Mouse (Mus musculus) CD4-positive, CD25-positive, alpha-beta regulatory T cell, adult 4 months (primary cell): Measurements from ENCODE around the gene Homez. TPM values are rescaled to one million over a fixed set of nuclear protein-coding genes. Genes with fewer than 3 reads are reported as not detected.

Source experiments
- polyA plus RNA-seq, 2 experiments: library from polyadenylated mRNA; unstranded; fragments of 100-300 nt; shearing (Covaris generic); gene quantifications; one replicate each; pipeline ENCODE4 v1.2.1; 2017

Gene Homez
- polyA plus RNA-seq, 2 experiments from 2014 or later: 3.4 to 7.6 TPM

Other genes with a start within 250 kb of the Homez start
- gene Psmb11, start 249.5 kb downstream of the Homez start, polyA plus RNA-seq: not detected
- gene Gm17606, start 230.0 kb downstream of the Homez start, polyA plus RNA-seq: not detected
- gene Cdh24, start 229.6 kb downstream of the Homez start, polyA plus RNA-seq: under 1 TPM; 0.15 to 0.16 TPM
- gene 1700123O20Rik, start 184.7 kb downstream of the Homez start, polyA plus RNA-seq: 100 to 1,000 TPM in 1 of 2 experiments, 10 to 100 TPM in 1; 98.9 to 105 TPM
- 100 to 1,000 TPM; 151 to 179 TPM for gene Acin1, start 184.0 kb downstream of the Homez start, polyA plus RNA-seq
- not detected for gene Gm29776, start 172.1 kb downstream of the Homez start, polyA plus RNA-seq
- not detected for gene Cebpe, start 158.8 kb downstream of the Homez start, polyA plus RNA-seq
- under 1 TPM in 1 of 2 experiments, not detected in 1; 0.14 TPM for gene Slc7a8, start 89.0 kb downstream of the Homez start, polyA plus RNA-seq
- not detected for gene Rnf212b, start 56.8 kb downstream of the Homez start, polyA plus RNA-seq
- gene Ppp1r3e, start 6.6 kb upstream of the Homez start, polyA plus RNA-seq: 1 to 10 TPM in 1 of 2 experiments, not detected in 1; 1.1 TPM
- 1 to 10 TPM; 1.3 to 2.7 TPM for gene Bcl2l2, start 12.4 kb upstream of the Homez start, polyA plus RNA-seq
- gene Gm20521, start 12.5 kb upstream of the Homez start, polyA plus RNA-seq: not detected
- 10 to 100 TPM; 19.6 to 33.9 TPM for gene Pabpn1, start 21.5 kb upstream of the Homez start, polyA plus RNA-seq
- 1 to 10 TPM in 1 of 2 experiments, under 1 TPM in 1; 0.71 to 1.1 TPM for gene Slc22a17, start 42.2 kb upstream of the Homez start, polyA plus RNA-seq
- not detected for gene Efs, start 55.2 kb upstream of the Homez start, polyA plus RNA-seq
- not detected for gene Il25, start 61.7 kb upstream of the Homez start, polyA plus RNA-seq
- not detected for gene Cmtm5, start 65.3 kb upstream of the Homez start, polyA plus RNA-seq
- gene Myh6, start 96.0 kb upstream of the Homez start, polyA plus RNA-seq: not detected
- not detected for gene Gm17428, start 106.0 kb upstream of the Homez start, polyA plus RNA-seq
- not detected for gene Myh7, start 123.7 kb upstream of the Homez start, polyA plus RNA-seq
- gene Ngdn, start 144.5 kb upstream of the Homez start, polyA plus RNA-seq: 100 to 1,000 TPM; 181 to 192 TPM
- 1 to 10 TPM; 4.2 to 4.6 TPM for gene Zfhx2, start 221.4 kb upstream of the Homez start, polyA plus RNA-seq
- gene Thtpa, start 223.8 kb upstream of the Homez start, polyA plus RNA-seq: 10 to 100 TPM; 11.6 to 17.9 TPM
- 100 to 1,000 TPM; 110 to 194 TPM for gene Ap1g2, start 235.6 kb upstream of the Homez start, polyA plus RNA-seq
- not detected for gene Jph4, start 246.0 kb upstream of the Homez start, polyA plus RNA-seq